Mouse (Mus musculus) stomach, embryonic 14.5 days (tissue): ENCODE results near the gene Erbin. TPM values are rescaled to one million over a fixed set of nuclear protein-coding genes. Genes with fewer than 3 reads are reported as not detected.
A peak's percentile ranks its signal among the peaks of the same experiment; 100 is the strongest.

Experiments used
- ATAC-seq: fragments of 200-750 bp; cut with Nextera tagmentation; 2 replicates; pipeline ENCODE4 v1.8.0; 2017; ENCODE audit warnings: low read depth, moderate TSS enrichment; ENCODE audit not compliant: insufficient number of reproducible peaks, insufficient read depth, low FRiP score
- H3K27ac ChIP-seq: fragments of 300-500 bp; sonication (generic); 2 replicates; pipeline ENCODE4 v1.5.1; 2014; ENCODE audit warnings: mild to moderate bottlenecking, low read length, moderate library complexity, mixed read lengths
- H3K27me3 ChIP-seq: fragments of 300-500 bp; sonication (generic); 2 replicates; pipeline ENCODE4 v1.6.1; 2014; ENCODE audit warnings: low read length, control low read depth, mixed read lengths; ENCODE audit not compliant: control insufficient read depth, insufficient read depth
- H3K36me3 ChIP-seq: fragments of 300-500 bp; sonication (generic); 2 replicates; pipeline ENCODE4 v1.6.1; 2014; ENCODE audit warnings: mild to moderate bottlenecking, control low read depth, low read length, moderate library complexity, mixed read lengths; ENCODE audit not compliant: control insufficient read depth, insufficient read depth
- H3K4me1 ChIP-seq: fragments of 300-500 bp; sonication (generic); 2 replicates; pipeline ENCODE4 v1.6.1; 2014; ENCODE audit warnings: low read length, control low read depth, mixed read lengths; ENCODE audit not compliant: control insufficient read depth, insufficient read depth
- H3K4me2 ChIP-seq: fragments of 300-500 bp; sonication (generic); replicated peaks from 2 replicates; pipeline ENCODE4 v1.6.1; 2014; ENCODE audit warnings: low read depth, low read length, control low read depth
- H3K4me3 ChIP-seq: fragments of 300-500 bp; sonication (generic); 2 replicates; pipeline ENCODE4 v1.5.1; 2014; ENCODE audit warnings: low read depth, low read length, control low read depth
- H3K9ac ChIP-seq: fragments of 300-500 bp; sonication (generic); replicated peaks from 2 replicates; pipeline ENCODE4 v1.6.1; 2014; ENCODE audit warnings: low read depth, mild to moderate bottlenecking, control low read depth, low read length, moderate library complexity, mixed read lengths
- H3K9me3 ChIP-seq: fragments of 300-500 bp; sonication (generic); 2 replicates; pipeline ENCODE4 v1.6.1; 2016; ENCODE audit warnings: low read depth, low read length, control low read depth; ENCODE audit not compliant: control insufficient read depth
- WGBS: fragments of 180-500 bp; shearing (Covaris S2); extraction: QIAGEN DNeasy Blood & Tissue Kit; methylation state at CpG from one replicate; pipeline ENCODE4 v1.1.7; 2014; 5-methylcytosine and 5-hydroxymethylcytosine counted together
- polyA plus RNA-seq: library from polyadenylated mRNA; unstranded; fragments of >200 nt; fragmentation: Nextera tagmentation; extraction: Ambion mirVana; gene quantifications from 2 replicates; pipeline ENCODE4 v1.2.1, GENCODE M21; 2014

The Erbin gene
- polyA plus RNA-seq, 1 experiment from 2014 or later, result 39.8 TPM

GRCm38 (mm10) chr13:103957175-103957940 is 37.0 kb upstream of the Erbin start:
- Histone ChIP-seq H3K4me3 (no peak overlapping the region), H3K27ac (no peak overlapping the region), H3K9ac (no peak overlapping the region), H3K4me2 (no peak overlapping the region), H3K9me3 (no peaks in the 10 kb centered on the region), H3K27me3 (no peaks in the 10 kb centered on the region), H3K36me3 (no peaks in the 10 kb centered on the region), H3K4me1 (0 out of 2 replicates have a peak, but pooled peaks cover 4% of the 10 kb centered on the region)
- WGBS, result 49% methylated on average over 8 of the region's 8 CpGs
- peak; percentile 69 for ATAC-seq

GRCm38 (mm10) chr13:103955652-103956051 is 35.3 kb upstream of the Erbin start:
- H3K27ac ChIP-seq, result no peak overlapping the region
- H3K9ac ChIP-seq, result no peak overlapping the region
- WGBS, result 50% methylated on average over 2 of the region's 2 CpGs
- H3K4me1 ChIP-seq, result 0 out of 2 replicates have a peak, but pooled peaks cover 4% of the 10 kb centered on the region
- ATAC-seq, result no peak
- H3K4me2 ChIP-seq, result no peak overlapping the region
- H3K27me3 ChIP-seq, result no peaks in the 10 kb centered on the region
- H3K9me3 ChIP-seq, result no peaks in the 10 kb centered on the region
- H3K36me3 ChIP-seq, result no peaks in the 10 kb centered on the region
- no peak overlapping the region for H3K4me3 ChIP-seq

- WGBS, result 82% methylated on average over 7 of the region's 7 CpGs
Observed at GRCm38 (mm10) chr13:103951393-103951792, 31.1 kb upstream of the Erbin start.

GRCm38 (mm10) chr13:103940796-103941195 is 20.5 kb upstream of the Erbin start:
- ATAC-seq, result no peak
- Histone ChIP-seq H3K9me3 (no peaks in the 10 kb centered on the region), H3K9ac (no peak overlapping the region), H3K27ac (no peak overlapping the region), H3K4me1 (no peaks in the 10 kb centered on the region), H3K27me3 (no peaks in the 10 kb centered on the region), H3K36me3 (no peaks in the 10 kb centered on the region), H3K4me2 (no peak overlapping the region), H3K4me3 (no peak overlapping the region)
- WGBS, result 48% methylated on average over 2 of the region's 2 CpGs

More at GRCm38 (mm10) chr13:103951393-103951792, 31.1 kb upstream of the Erbin start:
- Histone ChIP-seq H3K4me2 (no peak overlapping the region), H3K36me3 (no peaks in the 10 kb centered on the region), H3K4me3 (no peak overlapping the region), H3K9ac (no peak overlapping the region), H3K4me1 (no peaks in the 10 kb centered on the region), H3K27me3 (no peaks in the 10 kb centered on the region), H3K27ac (no peak overlapping the region), H3K9me3 (no peaks in the 10 kb centered on the region)
- ATAC-seq, result no peak

GRCm38 (mm10) chr13:103924586-103924985 is 4.3 kb upstream of the Erbin start:
- no peaks in the 10 kb centered on the region for H3K27me3 ChIP-seq
- no peak overlapping the region for H3K27ac ChIP-seq
- no peak overlapping the region for H3K9ac ChIP-seq
- peaks cover 12% of the 10 kb centered on the region; the same call in 1 of the 2 replicates for H3K4me1 ChIP-seq
- H3K9me3 ChIP-seq, result no peaks in the 10 kb centered on the region; the same call in 1 of the 2 replicates
- H3K36me3 ChIP-seq, result no peaks in the 10 kb centered on the region
- ATAC-seq, result no peak
- no peak overlapping the region for H3K4me2 ChIP-seq
- H3K4me3 ChIP-seq, result no peak overlapping the region
- 69% methylated on average over 6 of the region's 6 CpGs for WGBS

- H3K4me1 ChIP-seq, result peaks cover 12% of the 10 kb centered on the region; the same call in 1 of the 2 replicates
- no peak for ATAC-seq
- H3K27me3 ChIP-seq, result no peaks in the 10 kb centered on the region
- peak overlapping the region; percentile 11; the same call in 1 of the 2 replicates for H3K27ac ChIP-seq
- H3K9ac ChIP-seq, result no peak overlapping the region
- 50% methylated on average over 6 of the region's 6 CpGs for WGBS
- no peak overlapping the region for H3K4me3 ChIP-seq
- no peak overlapping the region for H3K4me2 ChIP-seq
- no peaks in the 10 kb centered on the region for H3K9me3 ChIP-seq
- H3K36me3 ChIP-seq, result no peaks in the 10 kb centered on the region
Observed at GRCm38 (mm10) chr13:103923402-103924065, 3.2 kb upstream of the Erbin start.

- WGBS, result 7% methylated on average over 11 of the region's 11 CpGs
- Histone ChIP-seq H3K36me3 (no peaks in the 10 kb centered on the region), H3K4me2 (peak overlapping the region; percentile 80), H3K27me3 (no peaks in the 10 kb centered on the region), H3K27ac (peak overlapping the region; percentile 100), H3K9ac (peak overlapping the region; percentile 99), H3K9me3 (no peaks in the 10 kb centered on the region), H3K4me1 (peaks cover 15% of the 10 kb centered on the region; the same call in 1 of the 2 replicates), H3K4me3 (peak overlapping the region; percentile 87)
- ATAC-seq, result no peak
Observed at GRCm38 (mm10) chr13:103921831-103922380, 1.6 kb upstream of the Erbin start.

- H3K27me3 ChIP-seq, result no peaks in the 10 kb centered on the region
- H3K9me3 ChIP-seq, result no peaks in the 10 kb centered on the region
- peak overlapping the region; percentile 99 for H3K9ac ChIP-seq
- H3K4me1 ChIP-seq, result peaks cover 17% of the 10 kb centered on the region; the same call in 1 of the 2 replicates
- under 1% methylated on average over 84 of the region's 125 CpGs for WGBS
- H3K4me3 ChIP-seq, result peak overlapping the region; percentile 87
- H3K4me2 ChIP-seq, result peak overlapping the region; percentile 80
- H3K27ac ChIP-seq, result peak overlapping the region; percentile 100
- no peaks in the 10 kb centered on the region for H3K36me3 ChIP-seq
- ATAC-seq, result peak; percentile 89
Observed at GRCm38 (mm10) chr13:103920933-103921830, 868 bp upstream of the Erbin start.
